Mouse (Mus musculus): Measurements from ENCODE around the gene Bri3bp.

Gene Bri3bp

DNA sequence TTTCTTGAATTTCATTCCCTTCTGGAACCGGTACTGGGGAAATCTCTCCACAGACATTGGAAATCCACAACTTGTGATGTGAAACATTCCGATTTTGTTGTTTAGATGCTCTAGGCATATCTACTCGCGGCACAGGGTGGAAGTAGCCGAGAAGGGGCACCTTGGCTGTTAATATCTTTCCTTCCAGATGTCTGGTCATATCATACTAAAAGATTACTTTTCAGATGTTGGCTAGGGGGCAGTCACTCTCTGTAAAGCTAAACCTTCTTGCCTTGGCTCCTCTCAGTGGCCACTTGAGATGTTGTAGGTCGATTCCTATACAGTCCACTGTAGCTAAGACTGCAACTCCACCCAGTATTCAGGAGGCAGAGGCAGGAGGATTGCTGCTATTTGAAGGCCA is 14.7 kb downstream of the Bri3bp start:
- DNase-seq (ENCODE audit: low read depth, low spot score) = no peak

DNA sequence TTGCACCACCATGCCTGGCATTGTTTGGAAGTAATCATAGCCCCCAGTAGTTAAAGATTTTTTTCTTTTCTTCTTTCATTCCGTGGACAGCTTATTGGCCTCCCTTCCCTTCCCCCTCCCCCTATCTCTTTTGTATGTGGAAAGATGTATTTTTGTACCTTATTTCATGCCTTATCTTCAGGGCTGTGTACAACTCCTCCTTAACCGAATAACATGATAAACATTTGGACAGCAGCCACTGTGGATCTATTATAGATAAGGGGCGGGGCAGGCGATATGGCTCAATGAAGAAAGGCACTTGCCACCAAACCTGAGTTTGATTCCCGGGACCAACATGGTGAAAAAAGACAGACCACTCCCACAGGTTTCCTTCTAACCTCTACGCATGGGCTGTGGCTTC is 16.2 kb downstream of the Bri3bp start:
- no peak for DNase-seq (ENCODE audit: low read depth, low spot score)

DNA sequence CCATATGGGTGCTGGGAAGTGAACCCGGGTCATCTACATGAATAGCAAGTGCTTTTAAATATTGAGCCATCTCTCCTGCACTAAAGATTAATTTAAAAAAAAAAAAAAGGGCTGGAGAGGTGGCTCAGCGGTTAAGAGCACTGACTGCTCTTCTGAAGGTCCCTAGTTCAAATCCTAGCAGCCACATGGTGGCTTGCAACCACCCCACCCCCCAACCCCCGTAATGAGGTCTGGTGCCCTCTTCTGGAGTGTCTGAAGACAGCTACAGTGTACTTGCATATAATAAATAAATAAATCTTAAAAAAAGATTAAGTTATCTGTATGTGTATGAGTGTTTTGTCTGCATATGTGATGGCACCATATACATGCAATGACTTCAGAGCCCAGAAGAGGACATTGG is 19.2 kb downstream of the Bri3bp start:
- no peak for DNase-seq (ENCODE audit: low read depth, low spot score)

DNA sequence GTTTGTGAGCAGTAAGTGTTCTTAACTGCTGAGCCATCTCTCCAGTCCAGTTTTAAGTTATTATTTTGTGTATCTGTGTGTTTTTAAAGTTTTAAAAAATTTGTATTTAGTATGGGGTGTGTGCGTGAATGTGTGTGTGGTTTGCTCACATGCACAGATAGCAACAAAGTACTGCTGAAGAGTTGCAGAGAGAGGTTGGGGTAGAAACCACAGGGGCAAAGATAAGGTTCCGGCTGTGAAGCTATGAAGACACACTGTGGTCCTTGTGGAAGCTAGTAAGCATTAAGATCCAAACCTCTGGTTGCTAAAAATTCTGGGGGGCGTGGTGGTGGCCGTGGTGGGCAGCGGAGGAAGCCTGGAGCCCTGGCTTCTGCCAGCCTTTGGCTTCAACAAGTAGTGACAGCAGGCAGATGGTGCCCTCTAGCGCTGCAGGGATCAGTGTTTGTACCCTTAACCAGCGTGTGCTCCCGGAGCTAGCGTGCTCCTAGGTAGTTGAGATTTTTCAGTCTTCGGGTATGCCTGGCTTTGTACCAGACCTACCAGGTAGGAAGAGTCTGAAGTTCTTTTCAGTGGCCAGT is 20.6 kb downstream of the Bri3bp start:
- no peak for DNase-seq (ENCODE audit: low read depth, low spot score)

DNA sequence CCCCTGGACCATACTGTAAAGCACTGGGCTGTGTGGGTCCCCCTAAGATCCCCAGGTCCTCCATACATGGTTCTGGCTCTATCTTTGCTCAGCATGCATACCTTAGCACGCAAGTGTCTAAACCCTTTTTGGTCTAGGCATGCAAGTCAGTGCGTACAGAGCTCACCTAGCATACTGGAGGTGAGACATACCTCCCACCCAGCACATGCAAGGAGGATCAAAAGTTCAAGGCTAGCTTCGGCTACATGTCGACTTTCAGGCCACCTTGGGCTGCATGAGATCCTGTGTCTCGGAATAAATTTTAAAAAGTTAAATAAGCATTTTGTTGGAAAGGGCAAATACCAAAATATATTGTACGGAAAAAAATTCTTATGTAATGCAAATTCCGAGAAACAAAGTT is 23.8 kb downstream of the Bri3bp start:
- no peak for DNase-seq (ENCODE audit: low read depth, low spot score)

DNA sequence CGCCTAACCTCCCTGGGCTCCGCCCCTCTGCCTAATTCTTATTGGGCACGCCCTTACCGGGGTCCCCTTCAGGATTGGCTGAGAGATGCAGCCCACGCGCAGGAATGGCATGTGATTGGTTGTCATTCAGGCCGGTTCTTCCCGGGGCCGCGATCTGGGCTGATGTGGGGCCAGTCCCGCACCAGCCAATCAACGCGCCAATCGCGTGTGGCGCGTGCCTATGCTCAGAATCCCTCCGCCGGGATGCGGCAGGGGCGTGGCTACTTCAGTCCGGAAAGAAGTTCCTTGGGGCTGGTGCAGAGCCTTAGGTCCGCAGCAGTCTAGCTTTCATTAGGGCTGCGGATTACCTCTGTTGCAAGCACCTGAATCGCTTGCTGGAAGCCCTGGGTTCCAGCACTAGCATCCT is 24.3 kb downstream of the Bri3bp start:
- peak; percentile 99 for DNase-seq (ENCODE audit: low read depth, low spot score)

DNA sequence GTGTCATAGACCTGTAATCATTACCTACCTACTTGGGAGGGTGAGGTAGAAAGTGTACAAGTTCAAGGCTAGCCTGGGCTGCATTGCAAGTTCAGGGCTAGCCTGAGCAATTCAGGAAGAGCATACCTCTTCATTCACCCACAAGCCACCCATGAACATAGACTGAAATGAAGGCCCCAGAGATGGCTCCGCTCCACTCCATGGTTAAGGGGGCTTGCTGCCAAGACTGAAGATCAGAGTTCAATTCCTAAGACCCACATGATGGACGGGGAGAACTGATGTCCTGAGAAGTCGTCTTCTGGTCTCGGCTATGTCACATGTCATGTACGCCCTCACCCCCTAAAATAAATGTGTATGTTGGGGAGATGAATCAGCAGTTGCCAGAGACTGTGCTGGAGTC is 25.1 kb downstream of the Bri3bp start:
- DNase-seq (ENCODE audit: low read depth, low spot score) = no peak

DNA sequence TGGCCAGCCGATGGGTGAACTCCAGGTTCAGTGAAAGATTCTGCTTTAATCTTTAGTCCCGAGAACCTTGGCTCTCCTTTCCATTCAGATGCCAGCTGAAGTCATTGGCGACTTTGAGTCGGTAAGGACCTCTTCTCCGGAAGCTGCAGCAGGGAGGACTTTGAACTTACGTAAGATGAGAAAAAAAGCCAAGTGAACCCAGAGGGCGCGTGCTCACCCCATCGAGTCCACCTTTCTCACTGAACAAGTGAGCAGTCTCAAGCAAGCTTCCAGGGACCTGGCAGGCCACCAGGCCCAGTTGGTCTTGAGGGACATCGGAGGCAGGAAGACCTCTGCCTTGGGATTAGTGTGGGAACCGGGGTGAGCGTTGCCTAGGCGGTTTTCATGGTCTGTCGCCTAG is 25.9 kb downstream of the Bri3bp start:
- no peak for DNase-seq (ENCODE audit: low read depth, low spot score)

DNA sequence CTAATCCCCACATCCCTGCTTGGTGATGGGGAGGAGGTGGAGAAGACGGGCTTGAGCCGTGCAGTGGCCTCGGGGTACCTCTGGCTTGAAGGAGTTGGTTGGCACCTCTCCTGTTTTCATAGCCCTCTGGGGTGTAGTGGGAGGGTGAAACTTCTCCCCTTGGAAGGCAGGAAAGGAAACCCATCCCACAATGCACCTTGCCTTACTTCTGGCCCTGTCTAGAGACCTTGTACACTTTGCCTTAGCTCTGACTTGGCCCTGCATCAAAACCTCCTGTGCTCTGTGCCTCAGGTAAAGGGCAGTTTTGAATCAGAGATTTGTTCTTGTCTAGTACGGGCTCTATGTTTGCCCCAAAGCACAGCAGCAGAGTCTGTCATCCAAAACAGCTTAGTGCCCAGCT is 29.3 kb downstream of the Bri3bp start:
- no peak for DNase-seq (ENCODE audit: low read depth, low spot score)

DNA sequence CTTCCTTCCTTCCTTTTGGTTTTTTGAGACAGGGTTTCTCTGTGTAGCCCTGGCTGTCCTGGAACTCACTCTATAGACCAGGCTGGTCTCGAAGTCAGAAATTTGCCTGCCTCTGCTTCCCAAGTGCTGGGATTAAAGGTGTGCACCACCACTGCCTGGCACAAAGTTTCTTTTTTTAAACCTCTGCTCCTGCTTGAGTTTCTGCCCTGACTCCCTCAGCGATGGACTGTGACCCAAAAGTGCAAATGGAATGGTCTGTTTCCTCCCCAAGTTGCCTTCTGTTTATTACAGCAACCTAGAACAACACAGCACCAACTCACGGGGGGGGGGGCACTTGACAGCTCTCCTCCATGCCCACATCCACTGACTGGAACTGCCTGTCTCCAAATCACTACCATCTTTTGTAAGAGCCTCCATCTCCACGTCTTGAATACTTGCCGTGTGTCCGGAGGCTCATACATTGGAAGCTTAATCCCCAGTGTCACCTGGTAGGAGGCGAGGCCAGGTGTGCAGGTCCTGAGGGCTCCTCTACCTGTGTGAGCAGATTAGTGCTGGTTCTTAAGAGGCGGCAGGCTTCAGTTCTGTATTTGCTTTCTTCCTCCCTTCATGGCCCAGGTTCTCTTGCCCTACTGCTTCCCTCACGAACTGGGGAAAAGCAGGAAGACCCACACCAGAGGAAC is 31.6 kb downstream of the Bri3bp start:
- no peak for DNase-seq (ENCODE audit: low read depth, low spot score)

DNA sequence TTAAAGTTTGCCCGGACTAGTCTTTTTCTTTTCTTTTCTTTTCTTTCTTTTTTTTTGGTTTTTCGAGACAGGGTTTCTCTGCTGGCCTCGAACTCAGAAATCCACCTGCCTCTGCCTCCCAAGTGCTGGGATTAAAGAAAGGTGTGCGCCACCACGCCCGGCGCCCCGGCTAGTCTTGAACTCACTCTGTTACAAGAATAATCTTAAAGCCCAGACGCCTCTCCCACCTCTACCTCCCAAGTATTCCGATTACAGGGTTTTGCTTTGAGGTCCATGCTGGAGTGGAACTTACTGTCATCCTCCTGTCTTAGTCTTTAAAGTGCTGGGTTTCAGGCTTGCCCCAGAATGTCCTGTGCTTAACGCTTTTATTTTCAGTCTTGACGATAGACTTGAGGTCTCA is 33.7 kb downstream of the Bri3bp start:
- DNase-seq (ENCODE audit: low read depth, low spot score) = no peak

DNA sequence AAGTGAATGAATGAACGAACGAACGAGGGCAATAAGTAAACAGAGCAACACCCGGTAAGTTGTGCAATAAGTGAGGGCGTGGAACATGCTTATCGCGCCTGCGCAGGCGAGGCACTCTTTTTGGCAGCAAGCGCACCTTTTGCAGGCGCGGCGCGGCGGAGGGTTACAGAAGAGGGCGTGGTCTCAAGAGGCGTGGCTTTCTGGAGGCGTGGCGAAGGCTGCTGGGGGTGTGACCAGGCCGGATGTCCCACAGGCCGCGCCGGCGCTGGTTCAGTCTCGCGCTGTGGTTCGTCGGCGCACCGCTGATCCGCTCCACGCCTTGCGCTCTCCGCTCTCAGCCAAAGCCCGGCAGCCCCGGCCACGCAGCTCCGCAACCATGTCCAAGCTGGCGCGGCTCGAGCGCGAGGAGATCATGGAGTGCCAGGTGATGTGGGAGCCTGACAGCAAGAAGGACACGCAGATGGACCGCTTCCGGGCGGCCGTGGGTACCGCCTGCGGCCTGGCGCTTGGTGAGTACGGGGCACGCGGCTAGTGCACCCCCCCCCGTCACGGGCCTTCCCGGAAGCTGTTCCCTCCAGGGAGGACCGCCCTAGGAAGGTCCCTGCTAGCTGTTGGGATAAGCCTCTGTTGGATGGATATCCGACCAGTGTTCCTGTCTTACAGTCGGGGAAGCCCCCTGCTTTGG is 34.4 kb downstream of the Bri3bp start, which contains the start of gene Aacs:
TSS of gene Aacs (plus strand) at position 214 of the 685 bp plus-strand sequence.
- peak; percentile 97 for DNase-seq (ENCODE audit: low read depth, low spot score)

DNA sequence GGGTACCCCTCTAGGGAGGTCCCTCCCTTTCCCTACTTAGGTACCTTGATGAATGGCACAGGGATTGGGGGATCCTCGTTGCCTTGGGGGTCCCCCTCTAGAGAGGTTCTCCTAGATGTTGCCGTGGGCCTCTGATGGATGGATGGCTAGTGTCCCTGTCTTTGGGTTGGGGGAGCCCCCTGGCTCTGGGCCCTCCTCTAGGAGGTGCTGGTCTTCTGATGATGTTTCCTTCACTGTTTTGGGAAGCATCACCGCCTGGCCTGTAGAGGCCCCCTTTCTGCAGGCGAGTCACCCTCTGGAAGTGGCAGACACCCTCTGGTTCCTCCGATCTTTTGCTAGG is 34.9 kb downstream of the Bri3bp start:
- DNase-seq (ENCODE audit: low read depth, low spot score) = no peak

DNA sequence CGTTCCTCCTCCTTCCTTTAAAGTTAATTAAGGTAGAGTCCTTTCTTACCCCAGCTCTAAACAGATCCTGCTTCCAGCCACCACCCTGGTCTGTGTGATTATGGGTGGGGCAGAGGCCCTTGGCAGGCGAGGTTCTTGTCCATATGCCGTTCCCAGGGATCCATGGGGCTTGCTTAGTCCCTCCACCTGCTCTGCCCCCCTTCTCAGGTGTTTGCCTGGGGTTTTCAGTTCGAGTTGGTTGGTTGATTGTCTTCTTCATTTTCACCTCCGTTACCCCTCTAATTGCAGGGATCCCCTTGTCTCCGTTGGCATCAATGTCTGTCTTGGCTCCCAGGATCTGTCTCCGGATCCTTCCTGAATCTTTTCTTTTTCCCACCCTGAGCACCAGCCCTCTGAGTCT is 35.4 kb downstream of the Bri3bp start:
- DNase-seq (ENCODE audit: low read depth, low spot score) = no peak

DNA sequence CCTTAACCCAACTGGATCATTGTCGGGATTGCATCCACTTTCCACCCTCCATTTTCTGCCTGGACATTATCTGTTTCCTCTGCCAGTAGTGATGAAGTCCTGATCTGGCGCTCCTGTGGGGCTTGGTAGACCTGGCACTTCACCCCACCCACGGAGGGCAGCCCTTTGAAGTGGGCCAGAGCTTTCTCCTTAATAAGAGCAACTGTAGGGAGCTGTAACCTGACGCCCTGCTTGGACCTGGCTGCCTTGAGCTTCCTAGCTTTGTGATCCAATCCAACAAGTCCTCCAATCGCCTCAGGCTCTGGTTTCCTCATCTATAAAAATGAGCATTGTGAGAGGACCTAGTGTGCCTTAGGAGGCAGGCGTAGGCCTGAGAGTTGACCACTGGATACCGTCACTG is 36.2 kb downstream of the Bri3bp start:
- DNase-seq (ENCODE audit: low read depth, low spot score) = no peak

DNA sequence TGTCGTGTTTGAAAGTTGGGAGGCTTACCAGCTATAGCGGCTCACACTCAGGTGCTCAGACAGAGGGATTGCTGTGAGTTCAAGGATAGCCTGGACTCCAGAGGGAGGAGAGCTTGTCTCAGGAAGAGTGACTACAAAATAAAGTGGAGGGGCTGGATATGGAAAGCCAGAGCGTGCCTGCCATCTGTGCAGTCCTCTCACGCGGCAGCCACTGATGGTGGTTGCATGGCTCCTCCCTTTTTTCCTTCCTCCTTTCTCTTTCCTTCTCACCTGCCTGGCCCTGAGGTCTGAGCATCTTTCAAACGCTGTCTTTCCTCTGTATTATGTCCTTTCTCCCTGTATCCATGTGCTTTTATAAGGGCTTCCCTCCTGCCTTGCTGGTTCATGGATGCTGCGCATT is 36.7 kb downstream of the Bri3bp start:
- no peak for DNase-seq (ENCODE audit: low read depth, low spot score)

DNA sequence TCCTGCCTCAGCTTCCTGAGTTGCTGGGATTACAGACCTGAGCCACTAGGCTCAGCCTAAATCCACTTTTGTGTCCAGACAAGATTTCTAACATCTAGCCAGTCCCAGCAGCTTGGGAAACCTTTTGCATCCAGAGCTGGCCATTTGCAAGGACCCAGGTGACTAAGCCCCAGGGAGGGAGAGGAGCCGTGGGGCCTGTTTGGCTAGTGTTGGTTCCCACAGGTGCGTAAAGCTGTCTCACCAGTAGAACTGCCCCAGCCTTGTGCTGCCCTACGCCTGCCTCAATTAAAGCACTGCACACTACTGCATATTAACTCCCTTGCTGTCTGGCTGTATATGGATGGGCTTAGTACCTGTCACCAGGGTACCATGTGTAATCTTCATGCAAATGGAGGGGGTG is 38.0 kb downstream of the Bri3bp start:
- no peak for DNase-seq (ENCODE audit: low read depth, low spot score)

DNA sequence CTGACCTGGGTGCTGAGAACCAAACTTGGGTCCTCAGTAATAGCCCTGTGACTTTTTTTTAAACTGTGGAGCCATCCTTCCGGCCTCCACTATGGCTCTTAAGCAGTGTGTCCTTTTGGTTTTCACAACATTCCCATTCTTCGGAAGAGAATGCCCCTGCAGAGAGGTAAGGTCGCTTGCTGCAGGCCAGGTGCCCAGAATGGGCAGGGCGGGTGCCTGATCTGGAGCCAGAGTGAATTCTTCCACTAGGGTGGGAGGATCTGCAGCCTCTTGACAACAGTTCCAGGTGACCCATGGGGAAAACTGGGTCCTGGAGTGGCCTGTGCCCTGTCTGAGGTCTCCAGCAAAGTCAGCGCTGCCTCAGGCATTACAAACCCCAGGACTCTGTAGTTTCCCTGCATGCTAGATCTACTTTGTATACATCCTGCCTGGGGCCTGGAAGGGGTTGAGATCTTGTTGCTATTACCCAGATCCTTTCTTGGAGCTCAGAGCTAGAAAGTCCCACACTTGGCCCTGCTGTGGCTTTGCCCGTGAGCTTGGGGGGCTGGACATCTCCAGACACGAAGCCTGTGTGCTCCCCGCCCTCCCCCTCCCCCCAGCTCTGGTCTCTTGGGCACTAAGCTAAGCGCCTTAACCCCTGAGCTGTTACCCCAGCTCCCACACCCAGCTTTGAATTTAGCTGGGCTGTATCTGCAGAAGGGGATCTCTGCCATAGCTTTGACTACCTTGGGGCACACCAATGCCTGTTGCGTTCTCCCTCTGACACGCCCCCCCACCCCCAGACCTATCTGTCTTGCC is 39.3 kb downstream of the Bri3bp start:
- DNase-seq (ENCODE audit: low read depth, low spot score) = no peak

DNA sequence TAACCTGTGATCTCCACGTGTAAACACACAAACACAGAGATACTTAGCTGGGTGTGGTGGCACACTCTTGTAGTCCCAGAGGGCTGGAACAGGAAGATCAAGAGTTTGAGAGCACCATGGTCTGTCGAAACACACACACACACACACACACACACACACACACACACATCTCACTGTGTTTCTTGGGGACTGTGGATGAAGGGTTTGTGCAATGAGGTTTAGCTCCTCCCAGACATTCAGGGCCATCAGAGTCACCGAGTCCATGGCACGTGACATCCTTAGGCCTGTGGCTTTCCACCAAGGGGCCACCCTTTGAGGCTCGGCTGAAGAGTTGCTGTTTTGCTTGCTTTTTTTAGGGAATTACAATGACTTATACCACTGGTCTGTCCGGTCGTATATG is 41.1 kb downstream of the Bri3bp start:
- no peak for DNase-seq (ENCODE audit: low read depth, low spot score)

DNA sequence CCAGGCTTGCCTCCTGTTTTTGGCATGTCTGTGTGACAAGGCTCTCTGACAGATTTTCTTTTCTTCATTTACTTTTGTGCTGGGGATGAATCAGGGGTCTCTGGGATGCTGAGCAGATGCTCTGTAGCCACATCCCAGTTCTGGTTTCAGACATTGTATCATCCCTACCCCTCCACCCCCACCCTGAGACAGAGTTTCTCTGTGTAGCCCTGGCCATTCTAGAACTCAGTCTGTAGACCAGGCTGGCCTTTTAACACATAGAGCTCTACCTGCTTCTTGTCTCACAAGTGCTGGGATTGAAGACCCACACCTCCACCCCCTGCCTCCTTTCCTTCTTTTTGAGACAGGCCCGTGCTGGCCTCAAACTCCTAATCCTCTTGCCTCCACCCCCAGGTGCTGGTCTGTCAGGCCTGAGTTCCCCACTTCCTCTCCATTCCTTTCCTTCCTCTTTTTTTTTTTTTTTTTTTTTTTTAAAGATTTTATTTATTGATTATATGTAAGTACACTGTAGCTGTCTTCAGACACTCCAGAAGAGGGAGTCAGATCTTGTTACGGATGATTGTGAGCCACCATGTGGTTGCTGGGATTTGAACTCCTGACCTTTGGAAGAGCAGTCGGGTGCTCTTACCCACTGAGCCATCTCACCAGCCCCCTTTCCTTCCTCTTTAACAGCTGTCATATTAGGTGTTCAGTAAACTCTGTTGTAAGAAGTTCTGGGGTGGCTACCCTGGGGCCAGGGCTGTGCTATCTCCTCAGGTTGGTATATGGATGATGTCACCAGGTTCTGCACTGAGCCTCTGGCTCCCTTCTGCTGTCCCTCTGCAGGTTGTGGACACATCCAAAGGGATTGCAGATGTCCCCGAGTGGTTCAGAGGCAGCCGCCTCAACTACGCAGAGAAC is 42.6 kb downstream of the Bri3bp start:
- DNase-seq (ENCODE audit: low read depth, low spot score) = no peak

DNA sequence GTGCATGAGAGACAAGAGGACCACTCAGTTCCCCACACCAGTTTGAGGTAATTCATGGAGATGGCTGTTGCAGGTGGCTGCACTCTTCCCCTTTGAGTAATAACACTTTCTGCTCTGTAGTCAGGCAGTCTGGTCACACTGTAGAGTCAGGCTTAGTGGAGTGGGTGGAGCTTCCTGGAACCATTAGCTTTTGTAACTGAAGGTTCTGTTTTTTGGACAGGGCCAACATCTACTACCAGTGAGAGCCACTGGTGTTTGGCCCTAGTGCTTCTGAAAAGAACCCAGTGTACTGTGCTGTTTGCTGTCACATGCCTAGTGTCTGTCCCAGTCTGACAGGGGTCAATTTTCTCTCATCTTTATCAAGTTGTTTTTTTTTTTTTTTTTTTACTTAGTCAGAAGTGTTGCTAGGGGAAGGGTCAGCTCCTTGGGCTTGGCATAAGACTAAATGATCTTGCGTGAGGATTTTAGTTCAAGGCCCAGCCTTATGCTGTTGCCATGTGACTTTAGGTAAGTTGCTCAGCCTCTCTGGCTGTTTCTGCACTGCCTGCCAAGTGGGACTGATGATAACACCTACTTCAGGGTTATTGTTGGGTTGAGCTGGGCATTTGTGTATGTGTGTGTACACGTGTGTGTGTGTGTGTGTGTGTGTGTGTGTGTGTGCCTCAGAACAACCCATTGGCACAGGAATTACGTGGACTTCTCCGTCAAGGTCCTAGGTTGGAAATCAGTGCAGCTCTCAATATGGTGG is 43.8 kb downstream of the Bri3bp start:
- DNase-seq (ENCODE audit: low read depth, low spot score) = no peak
